Mouse (Mus musculus) spleen, postnatal 14 days (tissue): ENCODE results near the gene Enho.
A peak's percentile ranks its signal among the peaks of the same experiment; 100 is the strongest.

Experiments used
- DNase-seq, 2 experiments: peaks; one replicate each; pipeline ENCODE4 v3.0.0; 2021 to 2022; ENCODE audit warnings: low spot score in 2 of 2

Enho gene

GRCm38 (mm10) chr4:41633001-41633400 is 7.1 kb downstream of the Enho start:
- no peak for DNase-seq

GRCm38 (mm10) chr4:41631390-41631789 is 8.7 kb downstream of the Enho start:
- DNase-seq: no peak

GRCm38 (mm10) chr4:41630196-41630595 is 9.9 kb downstream of the Enho start:
- no peak for DNase-seq

- DNase-seq: no peak
Measured at GRCm38 (mm10) chr4:41628202-41628927, 11.8 kb downstream of the Enho start.

GRCm38 (mm10) chr4:41622071-41622470 is 18.1 kb downstream of the Enho start:
- no peak for DNase-seq

- no peak for DNase-seq
Measured at GRCm38 (mm10) chr4:41618916-41619746, 21.0 kb downstream of the Enho start.

- DNase-seq: no peak
Measured at GRCm38 (mm10) chr4:41615661-41616599, 24.2 kb downstream of the Enho start.

GRCm38 (mm10) chr4:41614156-41614555 is 26.0 kb downstream of the Enho start:
- peak in 1 of 2 experiments; percentile 50 for DNase-seq

- DNase-seq: no peak
Measured at GRCm38 (mm10) chr4:41612166-41612565, 28.0 kb downstream of the Enho start.

GRCm38 (mm10) chr4:41610594-41610980 is 29.5 kb downstream of the Enho start:
- DNase-seq: no peak

GRCm38 (mm10) chr4:41609681-41610593 is 30.2 kb downstream of the Enho start:
- no peak for DNase-seq

- DNase-seq: peak in 1 of 2 experiments; percentile 24
Measured at GRCm38 (mm10) chr4:41606784-41607183, 33.3 kb downstream of the Enho start.

GRCm38 (mm10) chr4:41604476-41605396 is 35.4 kb downstream of the Enho start:
- DNase-seq: no peak

GRCm38 (mm10) chr4:41602818-41603217 is 37.3 kb downstream of the Enho start:
- no peak for DNase-seq
